Mouse (Mus musculus) E14TG2a.4 (cell line): ENCODE results near the gene Rnf32.

Experiments
- CTCF ChIP-seq: conservative IDR thresholded peaks from 2 replicates; pipeline ENCODE4 v1.5.1; 2014; ENCODE audit warnings: low read length
- POU5F1 ChIP-seq: IDR thresholded peaks from 2 replicates; pipeline ENCODE4 v1.6.1; 2014; ENCODE audit warnings: low read length, borderline replicate concordance

- TF ChIP-seq CTCF (no peak), POU5F1 (no peak)
These were observed 25.6 kb upstream of the Rnf32 start for GRCm38 (mm10) chr5:29170193-29170592.
